Comparison of ENCODE assay signal across 8 mouse cellular contexts in genomic region chr15:36360694-36361521, GRCm38 (mm10).
DNase-seq lines count a peak whose midpoint lies in the region; ATAC-seq lines count a peak whose summit lies in the region.

No protein-coding gene starts in this region.

- H3K4me1 ChIP-seq in forebrain, embryonic 13.5 days = 0 out of 2 replicates have a peak, but pooled peaks cover 7% of the 10 kb centered on the region
- H3K4me1 ChIP-seq in forebrain, embryonic 12.5 days = peaks cover 9% of the 10 kb centered on the region

- H3K9me3 ChIP-seq in forebrain, embryonic 13.5 days (replicated peaks) = no peaks in the 10 kb centered on the region
- H3K9me3 ChIP-seq in forebrain, embryonic 12.5 days = no peaks in the 10 kb centered on the region

- ATAC-seq in forebrain, embryonic 13.5 days = peak; percentile 4; the same call in 1 of the 2 replicates
- ATAC-seq in forebrain, embryonic 12.5 days (ENCODE audit: low FRiP score) = no peak
- peak; percentile 43 for ATAC-seq in inflammation-experienced regulatory T-cells, adult 6 months

- no peaks in the 10 kb centered on the region for H3K27me3 ChIP-seq in forebrain, embryonic 13.5 days
- H3K27me3 ChIP-seq in forebrain, embryonic 12.5 days = no peaks in the 10 kb centered on the region

- H3K27ac ChIP-seq in forebrain, embryonic 13.5 days = no peak overlapping the region
- no peak overlapping the region for H3K27ac ChIP-seq in forebrain, embryonic 12.5 days

- WGBS in forebrain, embryonic 13.5 days = 70% methylated on average over 14 of the region's 14 CpGs
- 69% methylated on average over 14 of the region's 14 CpGs for WGBS in forebrain, embryonic 12.5 days

- peak; percentile 22 for DNase-seq in ovary, postnatal 36 days (ENCODE audit: low spot score)
- no peak for DNase-seq in ovary, postnatal 10 days (ENCODE audit: low spot score)
- peak; percentile 66 to 75 for DNase-seq in spleen, postnatal 4 days (ENCODE audit: low spot score in 2 of 2)
- no peak for DNase-seq in layer of hippocampus, postnatal 10 days (ENCODE audit: low spot score in 2 of 2)
- DNase-seq in yolk sac, embryonic 10.5 days (ENCODE audit: low spot score) = no peak

- H3K36me3 ChIP-seq in forebrain, embryonic 13.5 days (ENCODE audit: poor library complexity, severe bottlenecking) = no peaks in the 10 kb centered on the region
- no peaks in the 10 kb centered on the region for H3K36me3 ChIP-seq in forebrain, embryonic 12.5 days (replicated peaks)

- H3K4me2 ChIP-seq in forebrain, embryonic 13.5 days = no peak overlapping the region
- no peak overlapping the region for H3K4me2 ChIP-seq in forebrain, embryonic 12.5 days

- no peak overlapping the region for H3K4me3 ChIP-seq in forebrain, embryonic 13.5 days
- H3K4me3 ChIP-seq in forebrain, embryonic 12.5 days (replicated peaks) = no peak overlapping the region

- no peak overlapping the region for H3K9ac ChIP-seq in forebrain, embryonic 13.5 days
- no peak overlapping the region for H3K9ac ChIP-seq in forebrain, embryonic 12.5 days

Comparison
In these comparisons a context has a peak if more than half of its experiments do, and no peak if none do; other contexts are left out.
1. DNase-seq: peak in ovary, postnatal 36 days (single experiment) and spleen, postnatal 4 days (2 of 2); none in ovary, postnatal 10 days (single experiment), layer of hippocampus, postnatal 10 days (0 of 2) and yolk sac, embryonic 10.5 days (single experiment).